Mouse (Mus musculus) heart, embryonic 14.5 days (tissue): ENCODE data around the gene Mrps7. TPM values are rescaled to one million over a fixed set of nuclear protein-coding genes. Genes with fewer than 3 reads are reported as not detected.

Experiments
- ATAC-seq: fragments of 200-750 bp; cut with Nextera tagmentation; 2 replicates; pipeline ENCODE4 v1.8.0; 2017; ENCODE audit warnings: low read depth, moderate TSS enrichment; ENCODE audit not compliant: insufficient number of reproducible peaks, insufficient read depth, low FRiP score
- H3K27ac ChIP-seq, 2 experiments: fragments of 200-500 bp in 1 of 2; fragments of 300-500 bp in 1 of 2; sonication (generic) in 1 of 2; replicated peaks in 1 of 2; 2 replicates each; pipeline ENCODE4 v1.5.1; 2012 to 2014; ENCODE audit warnings: low read depth in 2 of 2, low read length in 2 of 2, control low read depth in 1 of 2, mild to moderate bottlenecking in 1 of 2, mixed read lengths in 1 of 2; ENCODE audit not compliant: control insufficient read depth in 1 of 2, insufficient read depth in 1 of 2
- H3K27me3 ChIP-seq: fragments of 300-500 bp; sonication (generic); 2 replicates; pipeline ENCODE4 v1.6.1; 2014; ENCODE audit warnings: mild to moderate bottlenecking, low read length, control low read depth; ENCODE audit not compliant: control insufficient read depth, insufficient read depth
- H3K36me3 ChIP-seq: fragments of 300-500 bp; sonication (generic); 2 replicates; pipeline ENCODE4 v1.6.1; 2014; ENCODE audit warnings: mild to moderate bottlenecking, control low read depth, low read length, mixed read lengths; ENCODE audit not compliant: control insufficient read depth, insufficient read depth
- H3K4me1 ChIP-seq, 2 experiments: fragments of 200-500 bp in 1 of 2; fragments of 300-500 bp in 1 of 2; sonication (generic) in 1 of 2; 2 replicates each; pipeline ENCODE4 v1.6.1; 2012 to 2014; ENCODE audit warnings: low read length in 2 of 2, control low read depth in 1 of 2, mixed read lengths in 1 of 2; ENCODE audit not compliant: control insufficient read depth in 2 of 2, insufficient read depth in 2 of 2
- H3K4me2 ChIP-seq: fragments of 300-500 bp; sonication (generic); 2 replicates; pipeline ENCODE4 v1.6.1; 2014; ENCODE audit warnings: mild to moderate bottlenecking, low read length
- H3K4me3 ChIP-seq, 2 experiments: fragments of 200-500 bp in 1 of 2; fragments of 300-500 bp in 1 of 2; sonication (generic) in 1 of 2; 2 replicates each; pipeline ENCODE4 v1.5.1; 2012 to 2014; ENCODE audit warnings: low read length in 2 of 2, mild to moderate bottlenecking in 2 of 2, control low read depth in 1 of 2, low read depth in 1 of 2, moderate library complexity in 1 of 2; ENCODE audit not compliant: control insufficient read depth in 1 of 2, insufficient read depth in 1 of 2
- H3K9ac ChIP-seq: fragments of 300-500 bp; sonication (generic); 2 replicates; pipeline ENCODE4 v1.6.1; 2014; ENCODE audit warnings: mild to moderate bottlenecking, low read length
- H3K9me3 ChIP-seq: fragments of 300-500 bp; sonication (generic); 2 replicates; pipeline ENCODE4 v1.6.1; 2016; ENCODE audit warnings: low read length, control low read depth; ENCODE audit not compliant: control insufficient read depth
- WGBS: fragments of 180-500 bp; shearing (Covaris S2); extraction: QIAGEN DNeasy Blood & Tissue Kit; methylation state at CpG from one replicate; pipeline ENCODE4 v1.1.7; 2014; 5-methylcytosine and 5-hydroxymethylcytosine counted together
- polyA plus RNA-seq: library from polyadenylated mRNA; unstranded; fragments of >200 nt; fragmentation: Nextera tagmentation; extraction: Ambion mirVana; gene quantifications from 2 replicates; pipeline ENCODE4 v1.2.1, GENCODE M21; 2014

The Mrps7 gene
- polyA plus RNA-seq, 1 experiment from 2014 or later: 87.4 TPM

- 72% methylated on average over 3 of the region's 3 CpGs for WGBS
- H3K36me3 ChIP-seq: no peaks in the 10 kb centered on the region
- no peak overlapping the region for H3K4me3 ChIP-seq
- H3K4me1 ChIP-seq: no peaks in the 10 kb centered on the region; a peak in 1 of 4 replicates
- H3K27me3 ChIP-seq: no peaks in the 10 kb centered on the region
- H3K4me2 ChIP-seq: no peak overlapping the region
- no peak for ATAC-seq
- H3K9ac ChIP-seq: no peak overlapping the region
- no peaks in the 10 kb centered on the region for H3K9me3 ChIP-seq
- no peak overlapping the region for H3K27ac ChIP-seq
Observed at GRCm38 (mm10) chr11:115636960-115637359, 33.2 kb downstream of the Mrps7 start.

- no peak for ATAC-seq
- Histone ChIP-seq H3K4me2 (no peak overlapping the region), H3K27ac (no peak overlapping the region), H3K4me3 (no peak overlapping the region), H3K4me1 (no peaks in the 10 kb centered on the region; a peak in 1 of 4 replicates), H3K9ac (no peak overlapping the region), H3K27me3 (no peaks in the 10 kb centered on the region), H3K36me3 (peaks cover 7% of the 10 kb centered on the region), H3K9me3 (no peaks in the 10 kb centered on the region)
- WGBS: 63% methylated on average over 5 of the region's 5 CpGs
Observed at GRCm38 (mm10) chr11:115638498-115639409, 35.0 kb downstream of the Mrps7 start.

GRCm38 (mm10) chr11:115639540-115639939 lies 35.8 kb downstream of the Mrps7 start:
- no peak overlapping the region for H3K9ac ChIP-seq
- no peaks in the 10 kb centered on the region for H3K27me3 ChIP-seq
- no peaks in the 10 kb centered on the region; a peak in 1 of 4 replicates for H3K4me1 ChIP-seq
- H3K4me3 ChIP-seq: no peak overlapping the region
- no peak for ATAC-seq
- no peak overlapping the region for H3K4me2 ChIP-seq
- WGBS: 67% methylated on average over 4 of the region's 4 CpGs
- H3K9me3 ChIP-seq: no peaks in the 10 kb centered on the region
- H3K36me3 ChIP-seq: peaks cover 12% of the 10 kb centered on the region
- no peak overlapping the region for H3K27ac ChIP-seq

- Histone ChIP-seq H3K9me3 (no peaks in the 10 kb centered on the region), H3K4me3 (no peak overlapping the region), H3K4me1 (no peaks in the 10 kb centered on the region; a peak in 1 of 4 replicates), H3K4me2 (no peak overlapping the region), H3K27me3 (no peaks in the 10 kb centered on the region), H3K36me3 (peaks cover 18% of the 10 kb centered on the region), H3K27ac (no peak overlapping the region), H3K9ac (no peak overlapping the region)
- 84% methylated on average over 3 of the region's 4 CpGs for WGBS
- ATAC-seq: no peak
Observed at GRCm38 (mm10) chr11:115640311-115640828, 36.6 kb downstream of the Mrps7 start.

GRCm38 (mm10) chr11:115640978-115641663 lies 37.4 kb downstream of the Mrps7 start:
- Histone ChIP-seq H3K4me1 (no peaks in the 10 kb centered on the region; a peak in 1 of 4 replicates), H3K9me3 (no peaks in the 10 kb centered on the region), H3K4me2 (no peak overlapping the region), H3K9ac (no peak overlapping the region), H3K4me3 (no peak overlapping the region), H3K36me3 (peaks cover 24% of the 10 kb centered on the region), H3K27ac (no peak overlapping the region), H3K27me3 (no peaks in the 10 kb centered on the region)
- no peak for ATAC-seq
- WGBS: 43% methylated on average over 14 of the region's 14 CpGs

GRCm38 (mm10) chr11:115641664-115642036 lies 37.9 kb downstream of the Mrps7 start:
- 89% methylated on average over 4 of the region's 4 CpGs for WGBS

GRCm38 (mm10) chr11:115642705-115643104 lies 39.0 kb downstream of the Mrps7 start:
- H3K4me2 ChIP-seq: no peak overlapping the region
- no peak for ATAC-seq
- no peaks in the 10 kb centered on the region for H3K27me3 ChIP-seq
- no peak overlapping the region for H3K4me3 ChIP-seq
- 94% methylated on average over 2 of the region's 2 CpGs for WGBS
- H3K4me1 ChIP-seq: no peaks in the 10 kb centered on the region; a peak in 1 of 4 replicates
- no peaks in the 10 kb centered on the region for H3K9me3 ChIP-seq
- no peak overlapping the region for H3K9ac ChIP-seq
- no peak overlapping the region for H3K27ac ChIP-seq
- H3K36me3 ChIP-seq: peaks cover 35% of the 10 kb centered on the region

More at GRCm38 (mm10) chr11:115641664-115642036, 37.9 kb downstream of the Mrps7 start:
- Histone ChIP-seq H3K9ac (no peak overlapping the region), H3K27ac (no peak overlapping the region), H3K4me2 (no peak overlapping the region), H3K4me1 (no peaks in the 10 kb centered on the region; a peak in 1 of 4 replicates), H3K27me3 (no peaks in the 10 kb centered on the region), H3K36me3 (peaks cover 29% of the 10 kb centered on the region), H3K4me3 (no peak overlapping the region), H3K9me3 (no peaks in the 10 kb centered on the region)
- ATAC-seq: no peak
